Mouse (Mus musculus): ENCODE data around the gene Pecr.
A peak's percentile ranks its signal among the peaks of the same experiment; 100 is the strongest.

DNA sequence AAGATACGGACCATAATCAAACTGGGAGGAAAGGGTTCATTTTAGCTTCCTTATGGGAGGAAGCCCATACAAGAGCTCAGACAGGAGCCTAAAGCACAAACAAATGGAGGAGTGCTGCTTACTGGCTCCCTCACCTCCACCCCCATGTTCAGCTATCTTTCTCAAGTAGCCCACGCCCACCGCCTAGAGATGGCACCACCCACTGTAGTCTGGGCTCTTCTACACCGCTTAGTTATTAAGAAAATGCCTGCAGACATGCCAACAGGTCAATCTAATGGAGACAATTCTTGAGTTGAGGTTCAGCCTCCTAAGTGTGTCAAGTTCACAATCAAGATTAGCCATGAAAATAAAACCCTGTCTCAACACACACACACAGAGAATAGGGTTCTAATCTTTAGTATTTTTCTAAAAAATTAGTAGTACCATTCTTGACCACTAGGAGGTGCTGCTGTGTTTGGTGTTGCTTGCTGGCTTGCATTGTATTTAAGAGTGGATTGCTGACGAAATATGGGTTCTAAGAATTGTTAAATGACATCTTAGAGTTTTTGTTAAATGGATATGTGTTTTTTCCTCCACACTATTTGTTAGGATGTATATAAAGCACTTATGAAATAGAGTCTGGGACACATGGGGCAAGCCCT, 29.4 kb upstream of the Pecr start:
- TF ChIP-seq EP300 (IDR thresholded peaks at IDR 0.05; ENCODE audit: low read depth) (no peak), CTCF (IDR thresholded peaks at IDR 0.05; ENCODE audit: low read depth) (peak; percentile 78)
